Mouse (Mus musculus): ENCODE data around the gene Edc3. TPM values are rescaled to one million over a fixed set of nuclear protein-coding genes. Genes with fewer than 3 reads are reported as not detected.
"Not testable (repeated sequence)": the region's sequence is repeated elsewhere in the genome, so short reads cannot be mapped to it uniquely, and the experiment has no call there.

The Edc3 gene
- polyA plus RNA-seq, 1 experiment from 2014 or later = 41.1 TPM

DNA sequence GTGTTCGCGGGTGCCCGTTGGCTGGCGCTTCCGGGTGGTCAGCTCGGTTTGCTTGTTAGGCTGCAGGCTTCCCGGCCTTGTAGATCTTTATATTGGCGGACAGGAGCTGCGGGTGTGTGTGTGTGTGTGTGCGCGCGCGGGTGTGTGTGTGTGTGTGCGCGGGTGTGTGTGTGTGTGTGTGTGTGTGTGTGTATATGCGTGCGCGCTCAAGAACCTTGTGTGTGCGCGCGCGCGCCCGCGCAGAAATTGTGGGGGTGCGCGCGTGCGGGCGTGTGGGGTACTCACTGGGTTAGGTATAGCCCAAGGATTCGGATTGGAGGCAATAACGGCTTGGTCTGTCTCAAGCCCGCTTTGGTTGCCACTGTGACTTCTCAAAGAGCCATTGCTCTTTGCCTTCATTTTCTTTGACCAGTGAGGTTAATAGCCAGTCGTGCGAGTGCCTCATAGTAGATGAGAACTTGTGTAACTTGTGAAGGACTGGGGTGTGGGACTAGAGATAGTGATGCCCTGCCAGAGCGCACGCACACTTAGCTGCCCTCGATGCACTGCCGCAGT lies 457 bp downstream of the Edc3 start:
- no peak; the same call in 1 of the 2 replicates for ATAC-seq (ENCODE audit: low FRiP score, low read depth)
- 4% methylated on average over 37 of the region's 39 CpGs for WGBS
- peak overlapping the region; percentile 94 for H3K4me3 ChIP-seq
- peak overlapping the region; percentile 80 for H3K27ac ChIP-seq (replicated peaks)
- no peaks in the 10 kb centered on the region for H3K9me3 ChIP-seq
- peaks cover 13% of the 10 kb centered on the region for H3K36me3 ChIP-seq
- peaks cover 9% of the 10 kb centered on the region for H3K4me1 ChIP-seq
- H3K9ac ChIP-seq (replicated peaks) = peak overlapping the region; percentile 88
- peak overlapping the region; percentile 77 for H3K4me2 ChIP-seq (replicated peaks)
- no peaks in the 10 kb centered on the region for H3K27me3 ChIP-seq

DNA sequence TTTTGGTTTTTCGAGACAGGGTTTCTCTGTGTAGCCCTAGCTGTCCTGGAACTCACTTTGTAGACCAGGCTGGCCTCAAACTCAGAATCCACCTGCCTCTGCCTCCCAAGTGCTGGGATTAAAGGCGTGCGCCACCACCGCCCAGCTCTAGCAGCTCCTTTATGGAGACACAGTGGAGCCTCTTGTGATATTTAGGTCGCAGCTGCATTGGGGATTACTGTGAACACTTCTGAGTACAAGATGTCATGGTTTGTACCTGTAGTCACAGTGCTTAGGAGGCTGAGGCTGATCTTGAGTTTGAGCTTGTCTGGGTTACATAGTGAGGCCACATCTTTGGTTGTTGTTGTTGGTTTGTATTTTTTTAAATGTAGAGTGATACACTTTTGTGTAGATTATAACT lies 1.9 kb downstream of the Edc3 start:
- not testable (repeated sequence) for H3K27ac ChIP-seq (replicated peaks); H3K4me1 ChIP-seq; H3K9ac ChIP-seq (replicated peaks); ATAC-seq (ENCODE audit: low FRiP score, low read depth); H3K27me3 ChIP-seq; H3K4me2 ChIP-seq (replicated peaks); H3K4me3 ChIP-seq; H3K9me3 ChIP-seq
- H3K36me3 ChIP-seq = peaks cover 26% of the 10 kb centered on the region
- WGBS = 92% methylated on average over 5 of the region's 5 CpGs

DNA sequence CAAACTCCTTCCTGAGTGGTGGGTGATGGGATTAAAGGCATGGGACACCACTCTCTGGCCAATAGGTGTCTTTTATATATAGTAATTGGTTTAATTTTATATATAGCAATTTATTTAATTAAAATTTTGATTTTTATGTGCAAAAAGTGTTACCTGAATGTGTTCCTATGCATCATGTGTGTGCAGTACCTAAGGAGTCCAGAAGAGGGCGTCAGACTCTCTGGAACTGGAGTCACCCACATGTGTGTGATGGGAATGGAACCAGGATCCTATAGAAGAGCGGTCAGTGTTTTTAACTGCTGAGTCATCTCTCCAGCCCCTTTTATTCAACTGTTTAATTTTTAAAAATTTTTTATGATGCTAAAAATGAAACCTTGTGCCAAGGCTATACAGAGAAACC lies 3.9 kb downstream of the Edc3 start:
- H3K9me3 ChIP-seq = no peaks in the 10 kb centered on the region
- H3K9ac ChIP-seq (replicated peaks) = no peak overlapping the region
- no peaks in the 10 kb centered on the region for H3K27me3 ChIP-seq
- 82% methylated on average over 2 of the region's 2 CpGs for WGBS
- H3K27ac ChIP-seq (replicated peaks) = no peak overlapping the region
- H3K4me1 ChIP-seq = peaks cover 9% of the 10 kb centered on the region
- ATAC-seq (ENCODE audit: low FRiP score, low read depth) = no peak
- peaks cover 46% of the 10 kb centered on the region for H3K36me3 ChIP-seq
- no peak overlapping the region for H3K4me3 ChIP-seq
- no peak overlapping the region for H3K4me2 ChIP-seq (replicated peaks)

DNA sequence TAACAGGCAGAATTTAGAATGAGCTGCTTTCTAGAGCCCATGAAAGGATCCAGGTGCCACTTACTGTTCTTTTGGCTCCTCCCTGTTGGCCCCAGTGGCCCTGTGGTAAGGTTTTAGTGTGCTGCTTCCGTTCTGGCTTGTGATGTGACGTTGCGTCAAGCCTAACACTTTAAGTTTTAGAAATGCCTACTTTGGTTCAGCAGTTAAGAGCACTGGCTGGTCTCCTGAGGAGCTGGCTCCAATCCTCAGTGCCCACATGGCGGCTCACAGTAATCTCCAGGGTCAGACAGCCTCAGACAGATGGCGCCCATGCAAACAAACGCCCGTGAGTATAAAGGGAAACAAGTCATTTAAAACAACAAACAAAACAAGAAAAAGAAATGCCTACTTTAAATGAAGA lies 10.1 kb downstream of the Edc3 start:
- Histone ChIP-seq H3K27ac (replicated peaks) (no peak overlapping the region), H3K9me3 (no peaks in the 10 kb centered on the region), H3K4me2 (replicated peaks) (no peak overlapping the region), H3K4me1 (no peaks in the 10 kb centered on the region), H3K27me3 (no peaks in the 10 kb centered on the region), H3K4me3 (no peak overlapping the region), H3K36me3 (peaks cover 63% of the 10 kb centered on the region), H3K9ac (replicated peaks) (no peak overlapping the region)
- ATAC-seq (ENCODE audit: low FRiP score, low read depth) = no peak
- 91% methylated on average over 7 of the region's 7 CpGs for WGBS

DNA sequence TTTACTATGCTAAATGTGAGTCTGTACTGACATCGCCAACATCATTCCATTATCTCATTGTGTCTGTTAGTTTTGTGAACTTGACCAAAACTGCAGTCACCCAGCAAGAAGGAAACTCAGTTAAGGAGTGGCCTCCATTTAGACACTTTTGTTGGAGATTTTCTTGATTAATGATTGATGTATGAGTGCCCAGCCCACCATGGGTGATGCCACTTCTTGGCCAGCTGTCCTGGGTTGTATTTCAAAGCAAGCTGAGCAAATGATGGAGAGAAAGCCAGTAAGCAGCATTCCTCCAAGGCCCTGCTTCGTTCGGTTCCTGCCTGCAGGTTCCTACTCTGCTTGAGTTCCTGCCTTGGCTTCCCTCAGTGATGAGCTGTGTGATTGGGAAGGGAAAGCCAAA lies 12.4 kb downstream of the Edc3 start:
- 96% methylated on average over 3 of the region's 3 CpGs for WGBS
- Histone ChIP-seq H3K4me3 (no peak overlapping the region), H3K27me3 (no peaks in the 10 kb centered on the region), H3K4me2 (replicated peaks) (no peak overlapping the region), H3K9ac (replicated peaks) (no peak overlapping the region), H3K9me3 (no peaks in the 10 kb centered on the region), H3K27ac (replicated peaks) (no peak overlapping the region), H3K4me1 (no peaks in the 10 kb centered on the region), H3K36me3 (peaks cover 48% of the 10 kb centered on the region)
- no peak for ATAC-seq (ENCODE audit: low FRiP score, low read depth)

DNA sequence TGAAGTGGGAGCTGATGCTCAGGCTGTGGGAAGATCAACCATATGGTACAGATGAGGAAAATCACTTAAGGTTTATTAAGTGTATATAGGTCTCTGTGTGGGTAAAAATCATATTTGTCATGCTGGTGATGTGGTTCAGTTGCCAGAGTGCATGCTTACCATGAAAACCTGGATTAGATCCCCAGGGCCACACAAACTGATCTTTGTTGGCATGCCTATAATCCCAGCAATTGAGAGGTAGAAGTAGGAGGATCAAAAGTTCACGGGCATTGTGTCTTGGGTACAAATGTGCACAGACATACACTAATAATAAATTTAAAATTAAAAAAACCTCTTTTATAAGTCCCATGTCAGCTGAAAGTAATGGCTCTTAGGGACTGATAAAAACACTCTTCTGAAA lies 14.0 kb downstream of the Edc3 start:
- ATAC-seq (ENCODE audit: low FRiP score, low read depth) = no peak

DNA sequence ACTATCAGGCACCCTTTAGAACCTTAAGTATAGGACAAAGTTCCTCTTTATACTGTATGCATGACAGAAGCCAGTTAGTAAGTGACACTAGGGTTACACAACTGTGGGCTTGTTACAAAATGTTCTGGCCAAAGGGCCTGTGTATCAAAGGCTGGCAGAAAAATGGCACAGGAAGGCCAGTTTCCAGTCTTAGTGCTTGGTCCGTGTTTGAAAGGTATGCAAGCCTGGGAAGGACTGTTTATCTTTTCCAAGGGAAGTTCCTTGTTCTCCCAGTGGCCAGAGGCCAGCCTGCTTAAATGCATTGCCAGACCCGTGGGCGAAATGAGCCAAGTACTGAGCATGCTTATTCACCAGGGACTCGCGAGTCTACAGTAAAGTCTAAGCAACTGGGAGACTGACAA lies 15.0 kb downstream of the Edc3 start:
- no peak overlapping the region for H3K4me3 ChIP-seq
- WGBS = 79% methylated on average over 5 of the region's 5 CpGs

More for the DNA sequence above, 14.0 kb downstream of the Edc3 start:
- peaks cover 45% of the 10 kb centered on the region for H3K36me3 ChIP-seq
- no peaks in the 10 kb centered on the region for H3K27me3 ChIP-seq
- WGBS = 80% methylated on average over 1 of the region's 1 CpGs
- no peaks in the 10 kb centered on the region for H3K9me3 ChIP-seq
- no peak overlapping the region for H3K9ac ChIP-seq (replicated peaks)
- H3K4me3 ChIP-seq = no peak overlapping the region
- no peaks in the 10 kb centered on the region for H3K4me1 ChIP-seq
- H3K4me2 ChIP-seq (replicated peaks) = no peak overlapping the region
- H3K27ac ChIP-seq (replicated peaks) = no peak overlapping the region

DNA sequence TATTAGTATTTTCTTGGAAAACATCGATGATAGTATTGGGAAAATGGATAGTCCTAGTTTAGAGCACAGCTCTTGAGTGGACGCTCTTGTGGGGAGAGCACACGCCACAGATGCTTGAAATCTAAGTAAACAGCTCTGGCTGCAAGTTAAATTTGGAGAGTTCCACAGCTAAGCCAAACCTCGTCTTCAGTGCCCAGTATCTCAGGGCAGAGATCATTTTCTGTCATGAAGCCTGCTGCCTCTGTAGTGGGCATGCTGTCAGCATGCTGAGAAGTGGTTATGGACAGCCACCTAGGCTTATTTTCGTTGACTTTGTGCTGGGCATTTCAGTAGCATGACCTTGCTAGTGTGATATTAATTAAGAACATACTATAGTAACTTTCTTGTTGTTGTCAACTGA lies 15.5 kb downstream of the Edc3 start:
- ATAC-seq (ENCODE audit: low FRiP score, low read depth) = no peak
- H3K9me3 ChIP-seq = no peaks in the 10 kb centered on the region
- H3K36me3 ChIP-seq = peaks cover 44% of the 10 kb centered on the region
- no peak overlapping the region for H3K4me2 ChIP-seq (replicated peaks)
- no peak overlapping the region for H3K9ac ChIP-seq (replicated peaks)
- H3K4me3 ChIP-seq = no peak overlapping the region
- H3K27ac ChIP-seq (replicated peaks) = no peak overlapping the region
- 88% methylated on average over 5 of the region's 5 CpGs for WGBS
- no peaks in the 10 kb centered on the region for H3K27me3 ChIP-seq
- no peaks in the 10 kb centered on the region for H3K4me1 ChIP-seq

More for the DNA sequence above, 15.0 kb downstream of the Edc3 start:
- Histone ChIP-seq H3K27me3 (no peaks in the 10 kb centered on the region), H3K9me3 (no peaks in the 10 kb centered on the region), H3K36me3 (peaks cover 46% of the 10 kb centered on the region), H3K4me1 (no peaks in the 10 kb centered on the region), H3K4me2 (replicated peaks) (no peak overlapping the region), H3K27ac (replicated peaks) (no peak overlapping the region), H3K9ac (replicated peaks) (no peak overlapping the region)
- ATAC-seq (ENCODE audit: low FRiP score, low read depth) = no peak

DNA sequence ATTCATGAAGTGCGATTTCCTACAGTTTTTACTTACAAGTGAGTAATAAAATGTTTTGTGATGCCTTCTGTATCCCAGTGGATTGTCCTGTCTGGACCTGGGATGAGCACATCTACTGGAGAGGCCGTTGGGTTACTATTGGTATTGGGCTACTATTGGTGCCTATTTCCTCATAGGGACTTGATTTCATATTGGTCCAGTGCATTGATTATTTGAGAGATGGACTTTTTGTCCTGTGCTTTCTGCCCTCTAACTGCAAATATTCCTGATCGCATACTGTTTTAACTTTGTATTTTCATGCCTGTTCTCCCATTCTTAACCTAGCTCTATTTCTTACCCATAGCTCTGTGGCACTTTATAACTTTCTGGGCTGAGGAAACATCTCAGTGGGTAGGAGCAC lies 16.4 kb downstream of the Edc3 start:
- Histone ChIP-seq H3K27me3 (no peaks in the 10 kb centered on the region), H3K4me3 (no peak overlapping the region), H3K9ac (replicated peaks) (no peak overlapping the region), H3K27ac (replicated peaks) (no peak overlapping the region), H3K9me3 (no peaks in the 10 kb centered on the region), H3K4me1 (no peaks in the 10 kb centered on the region), H3K4me2 (replicated peaks) (no peak overlapping the region), H3K36me3 (peaks cover 51% of the 10 kb centered on the region)
- WGBS = 94% methylated on average over 3 of the region's 3 CpGs
- ATAC-seq (ENCODE audit: low FRiP score, low read depth) = no peak

DNA sequence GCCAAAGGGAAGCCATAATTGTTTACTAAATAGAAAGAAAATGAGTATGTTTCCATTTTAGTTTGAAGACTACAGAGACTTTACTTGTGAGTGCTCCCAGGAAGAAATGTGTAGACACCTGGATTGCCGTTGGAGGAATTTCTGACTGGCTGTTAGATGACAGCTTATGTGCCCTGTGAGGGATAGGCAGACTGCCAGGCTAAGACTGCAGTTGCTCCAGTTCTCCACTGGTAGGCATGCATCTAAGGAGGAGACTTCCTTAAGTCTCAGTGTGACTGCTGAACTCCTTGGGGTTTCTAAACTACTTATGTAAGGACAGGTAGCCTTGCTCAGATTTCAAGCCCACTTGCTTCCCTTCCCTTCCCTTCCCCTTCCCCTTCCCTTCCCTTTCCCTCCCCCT lies 20.0 kb downstream of the Edc3 start:
- no peak overlapping the region for H3K4me3 ChIP-seq
- H3K9me3 ChIP-seq = no peaks in the 10 kb centered on the region
- H3K4me1 ChIP-seq = no peaks in the 10 kb centered on the region
- no peak for ATAC-seq (ENCODE audit: low FRiP score, low read depth)
- no peak overlapping the region for H3K9ac ChIP-seq (replicated peaks)
- WGBS = 94% methylated on average over 1 of the region's 1 CpGs
- peaks cover 43% of the 10 kb centered on the region for H3K36me3 ChIP-seq
- H3K4me2 ChIP-seq (replicated peaks) = no peak overlapping the region
- no peak overlapping the region for H3K27ac ChIP-seq (replicated peaks)
- no peaks in the 10 kb centered on the region for H3K27me3 ChIP-seq

DNA sequence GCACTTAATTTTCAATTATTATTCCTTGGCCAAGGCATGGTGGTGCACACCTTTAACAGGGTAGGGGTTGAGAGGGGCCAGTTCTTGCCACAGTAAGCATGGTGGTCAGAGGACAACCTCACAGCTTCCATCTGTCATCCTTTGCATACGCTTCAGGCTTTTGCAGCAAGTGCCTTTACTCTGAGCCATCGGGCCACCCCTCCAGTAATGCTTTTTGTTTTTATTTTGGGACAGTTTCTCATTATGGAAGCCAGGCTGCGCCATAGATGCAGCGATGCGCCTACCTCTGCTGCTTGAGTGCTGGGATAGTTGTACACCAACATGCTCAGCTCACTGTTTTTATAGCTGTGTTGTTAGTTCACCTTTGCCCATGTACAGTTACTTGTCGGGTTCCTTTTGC lies 25.3 kb downstream of the Edc3 start:
- H3K4me3 ChIP-seq = no peak overlapping the region
- no peak overlapping the region for H3K4me2 ChIP-seq (replicated peaks)
- 94% methylated on average over 6 of the region's 6 CpGs for WGBS
- ATAC-seq (ENCODE audit: low FRiP score, low read depth) = no peak
- no peak overlapping the region for H3K9ac ChIP-seq (replicated peaks)
- no peaks in the 10 kb centered on the region for H3K4me1 ChIP-seq
- peaks cover 30% of the 10 kb centered on the region for H3K36me3 ChIP-seq
- H3K27me3 ChIP-seq = no peaks in the 10 kb centered on the region
- no peak overlapping the region for H3K27ac ChIP-seq (replicated peaks)
- H3K9me3 ChIP-seq = no peaks in the 10 kb centered on the region

DNA sequence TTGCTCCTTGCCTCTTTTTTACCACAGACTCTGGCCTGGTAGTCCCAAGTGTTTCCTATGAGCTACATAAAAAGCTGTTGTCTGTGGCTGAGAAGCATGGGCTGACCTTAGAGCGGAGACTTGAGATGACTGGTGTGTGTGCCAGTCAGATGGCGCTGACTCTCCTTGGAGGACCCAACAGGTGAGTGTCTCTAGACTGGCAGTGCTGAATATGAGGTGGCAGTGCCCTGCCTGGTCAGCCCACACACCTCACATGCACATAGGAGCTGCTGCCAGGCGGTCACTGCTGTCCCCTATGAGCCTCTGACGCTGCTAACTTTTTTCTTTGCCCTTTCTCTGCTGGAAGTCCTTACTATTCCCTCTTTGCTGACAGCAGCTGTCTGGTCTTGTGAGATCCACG lies 31.5 kb downstream of the Edc3 start:
- H3K4me2 ChIP-seq (replicated peaks) = no peak overlapping the region
- H3K36me3 ChIP-seq = peaks cover 28% of the 10 kb centered on the region; the same call in 1 of the 2 replicates
- no peaks in the 10 kb centered on the region for H3K4me1 ChIP-seq
- ATAC-seq (ENCODE audit: low FRiP score, low read depth) = no peak
- no peak overlapping the region for H3K27ac ChIP-seq (replicated peaks)
- no peak overlapping the region for H3K9ac ChIP-seq (replicated peaks)
- 89% methylated on average over 5 of the region's 5 CpGs for WGBS
- H3K4me3 ChIP-seq = no peak overlapping the region
- no peaks in the 10 kb centered on the region for H3K9me3 ChIP-seq
- H3K27me3 ChIP-seq = no peaks in the 10 kb centered on the region

DNA sequence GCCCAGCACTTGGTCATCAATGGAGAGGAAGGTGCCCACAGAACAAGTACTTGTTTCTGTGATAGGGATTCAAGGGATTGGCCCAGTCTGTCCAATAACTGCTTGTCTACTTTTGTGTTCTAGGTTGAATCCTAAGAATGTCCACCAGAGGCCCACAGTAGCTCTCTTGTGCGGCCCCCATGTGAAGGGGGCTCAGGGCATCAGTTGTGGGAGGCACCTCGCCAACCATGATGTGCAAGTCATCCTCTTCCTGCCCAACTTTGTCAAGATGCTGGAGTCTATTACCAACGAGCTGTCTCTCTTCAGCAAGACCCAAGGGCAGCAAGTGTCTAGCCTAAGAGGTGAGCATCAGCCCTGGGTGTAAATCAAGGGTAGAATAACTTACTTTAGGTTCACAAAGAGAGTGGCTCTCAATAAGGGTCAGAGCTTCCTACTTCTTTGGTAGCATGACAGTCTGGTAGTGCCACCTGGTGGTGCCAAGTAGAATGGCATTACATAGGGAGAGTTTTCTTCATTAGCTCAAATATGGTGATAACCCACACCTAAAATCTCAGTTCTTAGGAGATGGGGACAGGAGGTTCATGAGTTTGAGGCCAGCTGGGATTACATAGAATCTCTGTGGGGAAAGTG lies 36.2 kb downstream of the Edc3 start:
- 67% methylated on average over 3 of the region's 3 CpGs for WGBS
- no peak overlapping the region for H3K27ac ChIP-seq (replicated peaks)
- H3K4me1 ChIP-seq = no peaks in the 10 kb centered on the region
- H3K4me3 ChIP-seq = no peak overlapping the region
- H3K27me3 ChIP-seq = no peaks in the 10 kb centered on the region
- no peak for ATAC-seq (ENCODE audit: low FRiP score, low read depth)
- H3K36me3 ChIP-seq = peaks cover 74% of the 10 kb centered on the region
- H3K4me2 ChIP-seq (replicated peaks) = no peak overlapping the region
- no peak overlapping the region for H3K9ac ChIP-seq (replicated peaks)
- no peaks in the 10 kb centered on the region for H3K9me3 ChIP-seq

Measured in midbrain, embryonic 12.5 days (tissue).